Mouse (Mus musculus) cerebellum, postnatal 36 days (tissue): Measurements from ENCODE around the gene Gm48551.

Source experiments
- DNase-seq, 2 experiments: peaks; one replicate each; pipeline ENCODE4 v3.0.0; 2021 to 2022; ENCODE audit warnings: mixed read lengths in 2 of 2

The Gm48551 gene

DNA sequence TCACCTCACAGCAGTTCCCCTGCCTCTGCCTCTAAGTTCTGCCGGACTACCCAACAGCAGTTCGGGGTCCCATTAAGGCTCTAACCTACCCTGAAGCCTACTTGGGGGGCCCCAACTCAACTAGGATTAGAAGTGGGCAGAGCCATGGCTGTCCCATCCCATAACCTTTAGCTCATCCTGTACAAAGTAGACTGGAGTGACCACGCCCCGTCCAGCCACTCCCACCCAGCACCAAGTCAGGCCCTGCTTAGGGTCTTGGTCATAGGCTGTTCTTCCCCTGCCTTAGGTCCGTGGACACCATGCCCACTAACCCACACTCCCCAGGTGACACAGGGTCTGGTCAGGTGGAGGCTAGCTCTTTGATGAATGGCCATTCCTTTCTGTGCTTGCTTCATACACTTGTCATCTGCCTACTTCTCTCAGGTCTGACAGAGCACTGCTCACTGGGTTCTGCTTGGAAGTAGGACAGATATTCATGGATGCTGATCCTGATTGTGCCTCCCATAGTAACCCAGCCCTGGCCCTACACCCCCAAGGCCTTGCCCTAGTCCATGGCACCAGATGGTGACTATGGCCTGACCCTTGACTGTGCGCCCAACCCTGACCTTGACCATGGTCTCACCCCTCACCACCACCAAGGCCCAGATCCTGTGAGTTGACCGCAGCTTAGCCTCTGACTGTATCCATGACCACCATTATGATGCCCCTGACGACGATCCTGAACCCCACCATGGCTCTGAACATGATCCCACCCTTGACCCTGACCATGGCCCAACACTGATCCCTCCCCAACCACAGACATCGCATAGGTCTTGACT lies 35.1 kb downstream of the Gm48551 start:
- peak; percentile 5 to 8 for DNase-seq

GRCm38 (mm10) chr10:81420191-81420767 lies 36.0 kb downstream of the Gm48551 start:
- DNase-seq, result peak; percentile 55 to 56

DNA sequence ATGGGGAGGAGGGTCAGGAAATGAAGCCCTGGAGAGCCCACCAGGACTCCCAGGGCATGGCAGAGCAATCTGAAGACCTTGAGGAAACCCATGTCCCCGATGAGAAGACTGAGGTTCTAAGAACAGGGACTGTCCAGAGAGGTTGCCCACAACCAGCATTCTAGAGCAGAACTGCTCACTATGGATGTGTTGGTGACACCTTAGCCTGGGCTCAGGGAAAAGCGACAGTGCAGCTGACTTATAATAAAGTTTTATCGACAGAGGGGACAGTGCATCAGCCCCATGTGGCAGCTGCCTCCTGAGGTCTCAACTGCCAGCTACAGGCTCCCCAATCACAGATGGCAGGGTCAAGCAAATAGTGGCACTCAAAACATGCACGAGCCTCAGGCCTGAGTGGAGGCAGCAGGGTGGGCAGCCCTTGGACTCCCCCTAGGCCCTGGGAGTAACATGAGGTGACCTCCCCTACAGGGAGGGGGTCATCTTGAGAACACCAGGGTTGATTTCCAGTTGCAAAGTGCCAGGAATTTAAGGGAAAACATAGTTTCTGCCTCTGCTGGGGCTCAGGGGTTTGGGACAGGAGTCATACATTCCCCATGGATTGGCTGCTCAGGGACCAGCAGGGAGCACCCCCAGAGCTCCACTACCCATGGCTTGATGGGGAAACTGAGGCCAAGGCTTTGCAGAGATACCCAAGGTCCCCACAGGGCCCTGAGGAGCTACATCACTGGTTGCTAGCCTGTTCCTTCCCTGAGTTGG lies 37.0 kb downstream of the Gm48551 start:
- DNase-seq, result peak; percentile 1 to 9

DNA sequence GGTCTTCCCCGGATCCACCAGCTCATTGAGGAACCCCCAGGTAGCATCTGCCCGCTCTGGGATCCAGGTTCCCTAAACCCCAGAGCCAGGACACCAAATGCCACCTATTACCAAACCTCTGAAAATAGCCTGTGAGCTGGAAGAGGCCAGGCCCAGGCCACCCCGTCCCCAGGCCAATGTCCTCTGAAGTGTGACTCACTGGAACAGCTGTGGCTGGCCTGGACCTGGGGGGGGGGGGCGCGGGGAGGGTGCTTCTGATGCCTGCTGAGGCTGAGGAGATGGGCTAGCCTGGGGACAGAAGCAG lies 37.5 kb downstream of the Gm48551 start:
- DNase-seq, result peak in 1 of 2 experiments; percentile 10

DNA sequence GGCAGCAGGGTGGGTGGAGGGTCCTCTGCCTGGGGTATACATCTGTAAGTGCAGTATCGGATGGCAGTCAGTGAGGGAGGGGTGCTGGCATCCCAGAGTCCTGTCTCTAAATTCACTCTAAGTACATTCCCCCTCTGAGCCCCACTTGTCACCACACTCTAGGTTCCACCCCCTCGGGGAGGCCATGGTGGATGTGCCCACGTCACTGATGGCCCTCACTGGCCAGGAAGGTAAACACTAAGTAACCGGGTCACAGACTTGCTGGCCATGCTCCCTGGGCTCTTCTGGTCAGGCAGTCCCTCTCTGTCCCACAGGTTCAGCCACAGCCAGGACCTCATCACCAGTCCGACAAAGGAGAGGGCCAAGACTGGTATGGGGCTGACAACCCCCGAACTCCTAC lies 37.9 kb downstream of the Gm48551 start:
- DNase-seq, result peak; percentile 13 to 16

GRCm38 (mm10) chr10:81422661-81423217 lies 38.5 kb downstream of the Gm48551 start:
- DNase-seq, result peak in 1 of 2 experiments; percentile 6

DNA sequence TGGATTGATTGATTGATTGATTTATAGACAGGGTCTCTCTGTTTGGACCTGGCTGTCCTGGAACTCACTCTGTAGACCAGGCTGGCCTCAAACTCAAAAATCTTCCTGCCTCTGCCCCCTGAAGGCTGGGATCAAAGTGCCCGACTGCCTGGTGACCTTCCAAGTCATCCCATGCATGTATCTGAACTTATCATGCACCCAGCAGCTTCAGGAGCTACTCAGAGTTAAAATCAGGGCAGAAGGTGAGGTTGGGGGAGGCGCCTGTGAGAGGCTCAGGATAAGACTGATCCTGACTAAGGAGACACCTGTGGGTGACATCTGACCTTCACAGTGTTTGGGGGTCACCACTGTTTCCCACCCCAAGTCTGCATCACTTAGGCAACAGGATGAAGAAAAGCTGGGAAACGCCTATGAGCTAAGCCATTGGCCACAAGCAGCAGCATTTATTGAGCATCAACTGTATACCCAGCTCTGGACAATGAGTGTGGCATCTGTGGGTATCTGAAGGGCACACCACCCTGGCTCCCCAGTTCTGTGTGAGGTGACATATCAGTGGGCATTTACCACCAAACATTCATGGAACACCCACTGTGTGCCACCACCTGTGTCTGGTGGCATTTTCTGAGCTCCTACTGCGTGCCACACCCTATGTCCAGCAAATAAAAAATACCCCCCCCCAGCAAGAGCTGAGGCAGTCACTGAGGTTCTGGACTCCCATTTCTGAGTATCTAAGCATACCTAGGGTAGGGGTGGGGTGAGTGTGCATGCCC lies 39.4 kb downstream of the Gm48551 start:
- DNase-seq, result peak in 1 of 2 experiments; percentile 15

- peak; percentile 90 to 93 for DNase-seq
Measured at GRCm38 (mm10) chr10:81424246-81425051, 40.2 kb downstream of the Gm48551 start.

DNA sequence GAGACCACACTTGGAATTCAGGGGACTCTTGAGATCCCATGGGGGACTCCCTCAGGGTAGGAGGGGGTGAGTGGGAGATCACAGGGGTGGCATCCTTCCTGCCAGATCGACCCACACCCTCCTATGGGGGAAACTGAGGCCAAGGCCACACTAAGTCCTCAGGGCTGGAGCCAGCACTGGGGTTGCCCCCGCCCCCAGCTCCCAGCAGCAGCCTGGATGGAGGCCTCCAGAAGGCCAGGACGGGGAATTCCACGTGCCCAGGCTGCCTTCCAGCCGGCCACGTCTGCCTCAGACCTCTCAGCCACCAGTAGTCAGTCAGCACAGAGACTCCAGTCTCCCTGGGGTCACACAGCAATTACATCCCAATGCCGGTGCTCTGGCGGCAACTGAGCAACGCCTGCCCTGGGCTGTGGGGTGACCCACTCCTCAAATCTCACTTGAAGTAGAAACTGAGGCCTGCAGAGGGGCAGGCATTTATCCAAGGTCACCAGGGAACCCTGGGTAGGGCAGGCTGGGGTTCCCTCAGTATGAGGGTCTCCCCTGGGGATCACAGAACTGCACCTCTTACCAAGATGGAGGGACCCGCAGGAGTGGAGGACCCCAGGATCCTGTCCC lies 41.1 kb downstream of the Gm48551 start:
- DNase-seq, result peak; percentile 55 to 62

GRCm38 (mm10) chr10:81426081-81426671 lies 41.9 kb downstream of the Gm48551 start:
- peak; percentile 37 to 54 for DNase-seq

GRCm38 (mm10) chr10:81426897-81427296 lies 42.6 kb downstream of the Gm48551 start:
- peak; percentile 72 to 79 for DNase-seq

- DNase-seq, result no peak
Measured at GRCm38 (mm10) chr10:81427327-81427726, 43.1 kb downstream of the Gm48551 start.

GRCm38 (mm10) chr10:81427804-81428506 lies 43.7 kb downstream of the Gm48551 start:
- peak; percentile 64 to 71 for DNase-seq

GRCm38 (mm10) chr10:81428507-81428870 lies 44.2 kb downstream of the Gm48551 start:
- DNase-seq, result no peak

- peak; percentile 10 to 19 for DNase-seq
Measured at GRCm38 (mm10) chr10:81429092-81429491, 44.8 kb downstream of the Gm48551 start.

GRCm38 (mm10) chr10:81429605-81430061 lies 45.4 kb downstream of the Gm48551 start:
- peak; percentile 59 to 61 for DNase-seq

GRCm38 (mm10) chr10:81430141-81430830 lies 46.0 kb downstream of the Gm48551 start:
- peak; percentile 81 to 91 for DNase-seq

DNA sequence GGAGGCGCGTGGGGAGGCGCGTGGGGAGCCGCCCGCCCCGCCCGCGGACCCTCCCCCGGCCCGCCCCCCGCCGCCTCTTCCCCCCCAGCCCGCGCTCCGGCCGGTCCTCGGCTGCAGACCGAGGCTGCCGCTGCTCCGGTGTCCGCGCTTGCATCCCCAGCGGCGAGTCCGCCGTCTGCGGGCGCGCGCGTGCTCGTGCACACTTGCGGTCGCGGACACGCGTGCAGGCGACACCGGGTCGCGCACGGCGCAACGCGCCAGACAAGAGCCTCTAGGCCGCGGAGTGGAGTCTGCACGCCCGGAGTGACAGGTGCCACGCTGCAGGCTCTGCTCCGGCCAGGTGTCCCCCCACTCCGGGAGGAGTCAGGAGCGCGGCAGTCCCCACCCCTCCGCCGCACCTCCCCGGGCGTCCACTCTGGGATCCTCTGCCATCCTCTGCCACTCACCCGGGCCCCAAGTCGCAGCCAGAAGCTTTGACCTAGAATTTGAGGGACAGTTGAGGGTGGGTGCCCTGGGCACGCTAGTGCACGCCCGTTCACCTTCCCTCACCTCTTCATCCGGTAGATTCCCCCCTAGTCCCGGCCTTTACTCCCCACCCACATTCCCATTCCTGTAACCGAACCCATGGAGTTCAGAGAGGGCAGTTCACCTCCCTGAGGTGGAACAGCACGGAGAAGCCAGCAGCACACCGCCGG lies 46.7 kb downstream of the Gm48551 start:
- DNase-seq, result peak; percentile 82 to 88
